Mouse (Mus musculus) spleen, postnatal 14 days (tissue): ENCODE data around the gene Ramac.
A peak's percentile ranks its signal among the peaks of the same experiment; 100 is the strongest.

Experiments used
- DNase-seq, 2 experiments: peaks; one replicate each; pipeline ENCODE4 v3.0.0; 2021 to 2022; ENCODE audit warnings: low spot score in 2 of 2

Ramac gene

DNA sequence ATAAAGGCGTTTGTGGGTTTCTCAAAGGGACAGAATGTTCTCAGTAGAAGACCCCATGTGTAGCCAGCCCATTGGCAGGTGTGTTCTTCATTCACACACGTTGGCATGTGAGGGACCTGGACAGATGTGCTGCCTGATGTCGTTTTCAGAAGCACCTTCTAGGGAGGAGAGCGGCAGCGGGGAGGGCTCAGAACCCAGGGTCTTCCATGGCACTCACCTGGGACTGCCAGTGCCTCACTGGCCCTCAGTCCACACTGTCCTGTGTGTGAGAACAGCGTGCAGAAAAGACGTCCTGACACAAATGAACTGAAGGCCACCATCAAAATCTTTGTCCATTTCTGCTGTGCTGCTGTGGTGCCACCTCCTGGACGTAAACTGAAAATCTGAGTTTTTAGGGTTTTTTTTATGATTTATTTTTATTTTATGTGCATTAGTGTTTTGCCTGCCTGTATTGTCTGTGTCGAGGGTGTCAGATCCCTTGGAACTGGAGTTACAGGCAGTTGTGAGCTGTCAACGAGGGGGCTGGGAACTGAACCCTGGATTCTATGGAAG is 15.0 kb downstream of the Ramac start:
- DNase-seq, result no peak

DNA sequence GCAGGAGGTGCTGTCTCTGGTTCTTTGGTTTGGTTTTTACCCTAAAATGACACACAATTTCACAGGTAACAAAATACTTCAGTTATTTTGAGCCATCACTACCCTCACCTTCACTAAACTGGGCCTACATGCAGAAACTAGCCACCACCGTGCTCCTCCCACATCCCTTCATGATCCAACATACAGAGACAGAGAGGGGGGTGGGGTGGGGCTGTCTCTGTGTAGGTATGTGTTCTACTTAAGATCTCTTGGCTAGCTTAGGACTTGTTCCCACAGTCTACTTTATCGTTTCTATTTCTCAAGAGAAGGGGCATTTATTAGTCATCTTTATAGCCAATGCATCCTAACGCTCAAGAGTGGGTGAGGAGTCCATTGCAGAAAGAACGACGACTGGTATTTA is 25.8 kb downstream of the Ramac start:
- DNase-seq, result no peak

DNA sequence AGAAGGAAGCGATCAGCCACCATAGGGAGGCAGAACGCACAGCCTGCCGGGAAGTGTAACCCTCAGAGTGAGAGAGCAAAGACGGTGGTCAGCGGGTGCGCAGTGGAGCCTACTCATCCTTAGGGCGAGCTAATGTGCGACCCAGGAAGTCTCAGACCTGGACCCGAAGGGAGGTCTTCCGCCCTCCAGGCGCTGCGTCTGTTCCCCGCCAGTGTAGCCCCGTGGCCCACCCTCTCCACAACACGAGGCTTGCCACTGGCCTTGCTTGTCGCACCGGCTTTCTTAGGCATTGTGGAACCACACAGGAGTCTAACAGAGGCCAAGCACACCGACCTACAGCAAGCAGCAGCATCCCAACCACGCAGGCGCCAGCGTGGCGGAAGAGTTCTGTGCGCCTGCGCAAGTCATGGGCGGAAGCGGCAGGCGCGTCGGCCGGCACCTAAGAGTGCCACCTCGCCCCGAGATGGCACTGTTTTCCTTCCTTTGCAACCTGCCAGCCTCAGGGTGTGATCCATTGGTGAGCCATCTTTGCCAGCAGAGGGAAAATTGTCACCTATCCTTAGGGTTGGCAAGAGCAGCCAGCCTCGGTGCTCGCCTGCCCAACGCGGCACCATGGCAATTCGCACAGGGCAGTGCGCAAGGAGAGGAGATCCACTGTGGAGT is 26.5 kb downstream of the Ramac start, which contains the start of gene 3110040N11Rik:
Gene 3110040N11Rik (minus strand): TSS at position 384 of the 663 bp plus-strand sequence.
- peak; percentile 59 to 70 for DNase-seq

DNA sequence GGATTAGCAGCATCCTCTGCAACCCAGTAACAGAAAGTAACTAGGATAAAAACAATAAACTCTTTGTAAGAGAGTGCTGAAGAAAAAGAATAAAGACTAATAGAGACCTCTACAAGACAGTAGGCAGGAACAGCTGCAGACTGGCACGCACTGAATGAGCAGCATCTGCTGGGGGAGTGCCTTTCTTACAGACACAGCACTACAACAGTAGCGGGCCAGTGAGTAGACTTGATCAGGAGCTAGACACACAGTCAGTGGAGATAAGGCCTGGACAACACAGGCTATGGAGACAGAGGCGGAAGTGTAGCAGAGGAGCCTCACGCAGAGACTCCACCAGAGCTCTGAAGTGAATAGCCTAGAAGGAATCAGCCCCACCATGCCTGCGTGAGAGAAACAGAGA is 43.3 kb downstream of the Ramac start:
- DNase-seq, result no peak
